Mouse (Mus musculus) spleen, adult 2 months (tissue): ENCODE data around the gene Mphosph8. TPM values are rescaled to one million over a fixed set of nuclear protein-coding genes. Genes with fewer than 3 reads are reported as not detected.

Experiments used
- DNase-seq, 2 experiments: peaks; one replicate each; pipeline versions ENCODE4 v3.0.0 to v3.0.0-alpha.2; 2012 to 2021; ENCODE audit warnings: low spot score in 2 of 2, low read depth in 1 of 2
- H3K27ac ChIP-seq: fragments of 200-500 bp; 2 replicates; pipeline ENCODE4 v1.5.1; 2012; ENCODE audit warnings: low read length, inconsistent platforms; ENCODE audit not compliant: insufficient read depth
- H3K27me3 ChIP-seq: fragments of 200-500 bp; 2 replicates; pipeline ENCODE4 v1.6.1; 2012; ENCODE audit warnings: mild to moderate bottlenecking, moderate library complexity, low read length, inconsistent platforms; ENCODE audit not compliant: control insufficient read depth, insufficient read depth
- H3K36me3 ChIP-seq: fragments of 200-500 bp; 2 replicates; pipeline ENCODE4 v1.6.1; 2012; ENCODE audit warnings: mild to moderate bottlenecking, low read length, inconsistent platforms; ENCODE audit not compliant: control insufficient read depth, insufficient read depth
- H3K4me1 ChIP-seq: fragments of 200-500 bp; 2 replicates; pipeline ENCODE4 v1.6.1; 2011; ENCODE audit warnings: inconsistent platforms; ENCODE audit not compliant: control insufficient read depth, insufficient read depth, insufficient read length
- H3K4me3 ChIP-seq: fragments of 200-500 bp; 2 replicates; pipeline ENCODE4 v1.5.1; 2011; ENCODE audit warnings: mild to moderate bottlenecking, inconsistent platforms; ENCODE audit not compliant: insufficient read depth, insufficient read length; ENCODE audit errors: extremely low read depth
- CTCF ChIP-seq: fragments of 200-500 bp; IDR thresholded peaks from 2 replicates; pipeline ENCODE4 v1.5.1; 2011; ENCODE audit warnings: mild to moderate bottlenecking, inconsistent platforms; ENCODE audit not compliant: insufficient read depth, insufficient read length, insufficient replicate concordance; ENCODE audit errors: extremely low read depth
- POLR2A ChIP-seq: fragments of 200-500 bp; IDR thresholded peaks from 2 replicates; pipeline ENCODE4 v1.6.1; 2011; ENCODE audit warnings: low read depth, low read length, inconsistent platforms
- WGBS: fragments of 180-500 bp; shearing (Covaris S2); methylation state at CpG from one replicate; pipeline ENCODE4 v1.1.7; 2018; 5-methylcytosine and 5-hydroxymethylcytosine counted together
- polyA plus RNA-seq: library from polyadenylated mRNA; depleted of rRNA; stranded (reverse); fragments of >200 nt; gene quantifications from 2 replicates; pipeline ENCODE4 v1.2.3, GENCODE M21; 2012

The Mphosph8 gene
- polyA plus RNA-seq, 1 experiment = 3.0 TPM

DNA sequence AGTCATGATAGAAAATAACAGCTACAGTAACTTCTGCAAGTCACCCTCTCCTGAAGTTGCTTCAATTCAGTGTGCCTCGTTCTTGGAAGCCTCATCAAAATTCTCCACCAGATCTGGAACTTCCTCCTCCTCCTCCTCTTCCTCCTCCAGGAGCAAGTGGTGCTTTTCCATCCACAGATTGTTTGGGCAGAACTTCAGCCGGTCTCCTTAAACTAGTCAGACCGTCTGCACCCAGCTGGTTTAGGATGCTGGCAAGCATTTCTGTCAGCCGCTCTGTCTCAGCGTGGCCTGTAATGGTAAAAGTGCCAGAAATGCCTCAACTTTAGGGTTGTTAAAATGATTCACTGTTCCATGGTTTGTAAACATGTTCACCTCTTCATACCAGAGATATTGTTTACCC lies 2.4 kb upstream of the Mphosph8 start:
- H3K27me3 ChIP-seq = no peaks in the 10 kb centered on the region
- no peak overlapping the region for H3K27ac ChIP-seq
- no peak for TF ChIP-seq CTCF
- no peak for TF ChIP-seq POLR2A
- H3K4me3 ChIP-seq = no peak overlapping the region
- DNase-seq = no peak
- no peaks in the 10 kb centered on the region for H3K36me3 ChIP-seq
- peaks cover 4% of the 10 kb centered on the region; the same call in 1 of the 2 replicates for H3K4me1 ChIP-seq
- WGBS = 82% methylated on average over 5 of the region's 5 CpGs

DNA sequence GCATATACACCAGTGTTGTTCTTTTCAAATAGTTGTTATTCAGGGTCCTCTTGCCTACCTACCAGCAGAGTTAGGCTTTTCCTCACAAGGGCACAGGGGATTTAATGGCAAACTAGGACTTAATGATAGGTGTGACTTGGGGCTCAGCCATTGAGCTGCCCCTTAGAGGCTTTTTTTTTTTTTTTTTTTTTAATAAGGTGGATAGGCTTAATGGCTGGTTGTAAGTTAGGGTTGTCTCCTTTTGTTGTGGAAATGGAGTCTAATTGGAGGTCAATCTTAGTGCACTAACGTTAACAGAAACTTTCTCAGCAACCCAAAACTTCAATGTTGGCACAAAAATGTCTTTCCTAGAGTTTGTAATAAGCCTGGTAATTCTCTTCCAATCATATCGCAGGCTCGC lies 1.1 kb upstream of the Mphosph8 start:
- DNase-seq = no peak
- Histone ChIP-seq H3K27ac (no peak overlapping the region), H3K4me3 (no peak overlapping the region), H3K27me3 (no peaks in the 10 kb centered on the region), H3K36me3 (peaks cover 1% of the 10 kb centered on the region; the same call in 1 of the 2 replicates), H3K4me1 (peaks cover 4% of the 10 kb centered on the region; the same call in 1 of the 2 replicates)
- over 99% methylated on average over 3 of the region's 3 CpGs for WGBS
- TF ChIP-seq POLR2A (no peak), CTCF (no peak)

DNA sequence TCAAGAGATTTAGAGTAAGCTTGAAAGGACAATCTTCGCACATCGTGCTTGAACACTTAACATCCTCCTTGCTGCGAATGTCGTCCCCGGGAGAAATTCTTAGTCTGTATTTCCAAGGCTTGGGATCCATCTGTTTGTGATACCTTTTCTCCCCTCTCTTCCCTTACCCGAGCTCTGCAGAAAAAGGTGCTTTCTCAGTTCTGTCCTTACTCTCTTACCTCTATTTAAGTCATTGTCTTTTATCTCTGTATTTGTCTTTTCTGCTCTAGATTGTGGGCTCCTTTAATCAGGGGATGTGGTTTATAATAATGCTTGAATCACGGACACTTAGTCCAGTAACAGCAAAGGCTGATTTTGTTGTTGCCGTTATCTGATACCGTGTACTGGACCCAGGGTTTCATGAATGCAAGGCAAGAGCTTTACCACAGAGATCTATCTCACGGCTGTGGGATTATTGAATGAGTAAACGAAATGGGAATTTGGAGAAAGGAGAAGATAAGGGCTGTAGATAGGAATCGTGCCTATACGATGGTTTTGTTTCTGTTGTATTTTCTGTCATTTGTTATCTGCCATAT lies 1.1 kb downstream of the Mphosph8 start:
- Histone ChIP-seq H3K27me3 (no peaks in the 10 kb centered on the region), H3K27ac (no peak overlapping the region), H3K4me3 (peak overlapping the region; percentile 88; the same call in 1 of the 2 replicates), H3K4me1 (peaks cover 4% of the 10 kb centered on the region; the same call in 1 of the 2 replicates), H3K36me3 (peaks cover 6% of the 10 kb centered on the region)
- WGBS = 11% methylated on average over 13 of the region's 13 CpGs
- TF ChIP-seq POLR2A (no peak), CTCF (no peak)
- no peak for DNase-seq

DNA sequence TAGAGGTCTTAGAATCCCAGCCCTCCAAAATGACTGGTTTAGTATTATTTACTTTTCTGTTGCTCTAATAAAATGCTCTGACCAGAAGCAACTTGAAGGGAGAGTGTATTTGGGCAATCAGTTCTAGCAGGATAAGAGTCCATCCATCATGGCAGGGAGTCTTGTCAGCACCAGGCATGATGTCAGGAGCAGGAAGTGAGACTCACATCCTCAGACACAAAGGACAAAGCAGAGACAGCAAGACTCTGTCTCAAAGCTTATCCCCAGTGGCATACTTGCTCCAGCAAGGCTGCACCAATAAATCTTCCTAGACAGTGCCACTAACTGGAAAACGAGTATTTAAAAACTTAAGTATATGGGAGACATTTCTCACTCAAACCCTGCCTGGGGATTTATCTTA lies 17.4 kb downstream of the Mphosph8 start:
- Histone ChIP-seq H3K4me1 (no peaks in the 10 kb centered on the region), H3K27ac (no peak overlapping the region), H3K4me3 (no peak overlapping the region), H3K27me3 (no peaks in the 10 kb centered on the region), H3K36me3 (peaks cover 31% of the 10 kb centered on the region)
- no peak for DNase-seq
- no peak for TF ChIP-seq POLR2A
- TF ChIP-seq CTCF = no peak
- 76% methylated on average over 1 of the region's 1 CpGs for WGBS

DNA sequence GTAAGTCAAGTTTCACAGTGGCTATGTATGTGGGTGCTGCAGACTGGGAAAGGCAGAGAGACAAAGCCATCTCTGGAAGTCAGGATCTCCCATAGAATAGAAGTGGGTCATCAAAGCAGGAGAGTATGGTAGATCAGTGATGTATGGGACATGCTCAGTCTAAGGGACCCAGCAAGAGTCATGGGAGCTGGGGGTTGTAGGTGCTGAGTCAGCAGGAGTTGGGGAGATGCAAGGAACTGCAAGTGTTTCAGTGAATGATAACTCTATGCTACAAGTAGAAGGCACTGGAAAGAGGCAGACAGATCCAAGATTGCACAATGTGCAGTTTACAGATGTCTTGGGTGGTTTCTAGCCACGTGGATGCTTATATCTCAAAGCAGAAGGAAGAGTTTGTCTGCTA lies 21.1 kb downstream of the Mphosph8 start:
- Histone ChIP-seq H3K4me3 (no peak overlapping the region), H3K4me1 (no peaks in the 10 kb centered on the region), H3K36me3 (peaks cover 48% of the 10 kb centered on the region), H3K27me3 (no peaks in the 10 kb centered on the region), H3K27ac (no peak overlapping the region)
- DNase-seq = no peak
- TF ChIP-seq POLR2A (no peak), CTCF (no peak)
- WGBS = 90% methylated on average over 1 of the region's 1 CpGs

DNA sequence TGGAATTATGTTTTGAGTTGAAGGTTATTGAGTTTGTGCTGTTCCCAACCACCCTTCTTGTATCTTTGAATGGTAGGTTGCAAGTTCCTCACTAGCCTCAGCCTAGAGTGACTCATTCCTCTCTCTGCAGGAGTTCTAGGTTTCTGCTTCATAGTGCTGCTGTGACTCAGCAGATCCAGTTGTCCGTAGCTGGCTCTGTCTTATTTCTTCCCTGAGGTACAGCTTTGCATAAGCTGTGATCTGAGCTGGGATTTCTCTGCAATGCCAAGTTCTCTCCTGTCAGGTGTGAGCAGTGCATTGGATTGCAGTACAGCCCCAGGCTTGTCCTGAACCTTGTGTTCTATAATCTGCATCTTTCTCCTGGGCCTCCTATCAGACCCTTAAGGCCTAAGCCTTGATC lies 21.7 kb downstream of the Mphosph8 start:
- WGBS = 76% methylated on average over 1 of the region's 1 CpGs
- H3K4me3 ChIP-seq = no peak overlapping the region
- H3K36me3 ChIP-seq = peaks cover 48% of the 10 kb centered on the region
- DNase-seq = no peak
- H3K27me3 ChIP-seq = no peaks in the 10 kb centered on the region
- TF ChIP-seq CTCF = no peak
- TF ChIP-seq POLR2A = no peak
- H3K4me1 ChIP-seq = no peaks in the 10 kb centered on the region
- H3K27ac ChIP-seq = no peak overlapping the region

DNA sequence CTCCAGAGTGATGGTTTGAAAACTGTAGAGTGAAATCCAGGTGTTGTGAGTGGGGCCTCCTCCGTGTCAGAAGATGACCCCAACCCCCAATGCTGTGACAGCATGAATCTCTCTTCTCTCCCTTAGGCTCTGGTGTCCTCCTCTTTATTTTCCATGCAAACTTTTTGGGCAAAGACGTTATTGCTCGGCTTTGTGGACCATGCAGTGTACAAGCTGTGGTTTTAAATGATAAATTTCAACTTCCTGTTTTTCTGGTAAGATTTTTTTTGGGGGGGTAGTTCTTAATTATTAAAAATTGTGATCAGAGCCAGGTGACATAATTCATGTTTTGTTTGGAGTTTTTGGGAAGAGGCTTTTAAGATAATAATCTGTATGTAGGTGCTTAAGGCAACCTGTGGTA lies 27.4 kb downstream of the Mphosph8 start:
- Histone ChIP-seq H3K27me3 (no peaks in the 10 kb centered on the region), H3K36me3 (peaks cover 47% of the 10 kb centered on the region), H3K4me1 (no peaks in the 10 kb centered on the region), H3K4me3 (no peak overlapping the region), H3K27ac (no peak overlapping the region)
- TF ChIP-seq CTCF (no peak), POLR2A (no peak)
- DNase-seq = no peak
- WGBS = 52% methylated on average over 3 of the region's 3 CpGs

DNA sequence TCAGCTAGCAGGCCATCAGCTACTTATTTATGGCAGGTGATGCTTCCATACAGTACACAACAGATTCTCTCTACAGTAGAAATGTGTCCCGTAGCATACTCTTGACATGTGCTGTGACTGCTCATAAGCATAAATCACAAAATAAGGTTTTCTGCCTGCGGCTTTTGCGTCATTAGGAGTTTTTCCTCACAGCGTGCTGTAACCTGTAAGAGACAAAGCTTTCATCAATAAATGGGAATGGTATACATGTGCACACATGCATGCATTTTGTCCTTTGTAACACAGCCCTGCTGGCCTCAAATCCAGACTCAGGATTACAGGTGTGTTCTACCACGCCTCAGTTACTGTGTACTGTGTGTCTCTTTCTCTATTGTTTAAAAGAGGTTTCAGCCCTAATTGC lies 29.8 kb downstream of the Mphosph8 start:
- no peaks in the 10 kb centered on the region for H3K4me1 ChIP-seq
- no peak overlapping the region for H3K27ac ChIP-seq
- no peak for DNase-seq
- H3K27me3 ChIP-seq = no peaks in the 10 kb centered on the region
- no peak overlapping the region for H3K4me3 ChIP-seq
- peaks cover 36% of the 10 kb centered on the region for H3K36me3 ChIP-seq
- TF ChIP-seq CTCF (no peak), POLR2A (no peak)
- WGBS = 96% methylated on average over 5 of the region's 5 CpGs
